Mouse (Mus musculus): ENCODE data around the gene Lrp10. TPM values are rescaled to one million over a fixed set of nuclear protein-coding genes. Genes with fewer than 3 reads are reported as not detected.

The Lrp10 gene
- total RNA-seq, 2 experiments from 2014 or later = 26.4 to 29.6 TPM

- peak; percentile 50 to 59 for DNase-seq
These were observed 12.3 kb downstream of the Lrp10 start, which contains the start of gene Rem2 for GRCm38 (mm10) chr14:54475941-54476844. TSS of gene Rem2 (plus strand) at chr14:54476100.

GRCm38 (mm10) chr14:54477172-54477909, 13.4 kb downstream of the Lrp10 start:
- DNase-seq = no peak

- no peak for DNase-seq
These were observed 15.5 kb downstream of the Lrp10 start for GRCm38 (mm10) chr14:54479451-54479920.

- no peak for DNase-seq
These were observed 16.7 kb downstream of the Lrp10 start for GRCm38 (mm10) chr14:54480673-54481072.

GRCm38 (mm10) chr14:54481402-54481801, 17.5 kb downstream of the Lrp10 start:
- DNase-seq = no peak

- no peak for DNase-seq
These were observed 18.6 kb downstream of the Lrp10 start for GRCm38 (mm10) chr14:54482498-54482897.

- DNase-seq = no peak
These were observed 22.0 kb downstream of the Lrp10 start for GRCm38 (mm10) chr14:54485899-54486298.

- no peak for DNase-seq
These were observed 23.8 kb downstream of the Lrp10 start for GRCm38 (mm10) chr14:54487732-54488131.

GRCm38 (mm10) chr14:54488350-54488749, 24.4 kb downstream of the Lrp10 start:
- no peak for DNase-seq

- no peak for DNase-seq
These were observed 28.6 kb downstream of the Lrp10 start for GRCm38 (mm10) chr14:54492345-54493131.

GRCm38 (mm10) chr14:54493236-54493635, 29.3 kb downstream of the Lrp10 start:
- DNase-seq = no peak

- peak; percentile 42 to 56 for DNase-seq
These were observed 30.3 kb downstream of the Lrp10 start for GRCm38 (mm10) chr14:54494234-54494633.

- no peak for DNase-seq
These were observed 32.8 kb downstream of the Lrp10 start for GRCm38 (mm10) chr14:54496706-54497105.

- DNase-seq = no peak
These were observed 35.4 kb downstream of the Lrp10 start for GRCm38 (mm10) chr14:54499330-54499729.

- DNase-seq = no peak
These were observed 37.4 kb downstream of the Lrp10 start for GRCm38 (mm10) chr14:54501365-54501764.

GRCm38 (mm10) chr14:54503092-54503491, 39.2 kb downstream of the Lrp10 start:
- no peak for DNase-seq

GRCm38 (mm10) chr14:54509774-54510173, 45.8 kb downstream of the Lrp10 start:
- no peak for DNase-seq

GRCm38 (mm10) chr14:54516710-54517310, 52.9 kb downstream of the Lrp10 start:
- DNase-seq = no peak
